Mouse (Mus musculus) adipocyte (in vitro differentiated cells): ENCODE data around the gene Ets2.
A peak's percentile ranks its signal among the peaks of the same experiment; 100 is the strongest.
"Not testable (repeated sequence)": the region's sequence is repeated elsewhere in the genome, so short reads cannot be mapped to it uniquely, and the experiment has no call there.

Source experiments
- DNase-seq: peaks from one replicate; pipeline ENCODE4 v3.0.0-alpha.2; 2016; ENCODE audit warnings: low spot score

Gene Ets2

DNA sequence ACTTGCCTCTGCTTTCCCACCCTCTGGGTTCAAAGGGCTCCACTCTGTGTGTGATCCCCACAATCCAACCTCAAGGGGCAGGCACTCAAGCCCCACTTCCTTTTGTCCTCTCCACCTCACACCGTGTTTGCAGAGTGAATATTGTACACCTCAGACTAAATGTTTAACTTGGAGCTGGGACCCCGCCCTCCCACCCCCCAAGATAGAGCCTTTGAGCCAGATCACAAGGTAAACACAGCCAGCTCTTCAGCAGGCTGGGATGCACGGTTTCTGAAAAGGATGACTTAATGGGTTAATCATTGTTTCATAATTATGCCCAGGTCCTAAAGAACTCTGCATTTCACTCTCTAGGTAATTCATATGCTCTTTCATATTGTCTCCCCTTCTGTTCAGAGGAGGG, 2.2 kb upstream of the Ets2 start:
- DNase-seq = no peak

DNA sequence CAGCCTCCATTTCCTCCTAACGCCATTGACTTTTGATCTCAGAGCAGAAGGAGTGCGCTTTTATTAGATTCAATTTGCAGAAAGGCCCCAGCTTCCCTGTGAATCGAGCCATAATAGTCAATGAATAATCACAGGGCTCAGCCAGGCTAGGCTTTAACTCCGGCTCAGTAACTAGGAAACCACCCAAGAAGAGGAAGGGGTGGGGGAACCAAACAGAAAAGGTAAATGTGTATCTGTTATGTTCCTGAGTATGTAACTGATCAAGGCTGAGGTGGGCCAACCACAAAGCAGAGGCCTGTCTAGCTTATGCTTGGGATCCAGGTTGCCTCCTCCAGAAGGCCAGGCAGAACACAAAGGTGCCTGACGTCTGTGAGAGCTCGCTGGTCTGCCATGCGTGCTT, 1.7 kb upstream of the Ets2 start:
- DNase-seq = no peak

DNA sequence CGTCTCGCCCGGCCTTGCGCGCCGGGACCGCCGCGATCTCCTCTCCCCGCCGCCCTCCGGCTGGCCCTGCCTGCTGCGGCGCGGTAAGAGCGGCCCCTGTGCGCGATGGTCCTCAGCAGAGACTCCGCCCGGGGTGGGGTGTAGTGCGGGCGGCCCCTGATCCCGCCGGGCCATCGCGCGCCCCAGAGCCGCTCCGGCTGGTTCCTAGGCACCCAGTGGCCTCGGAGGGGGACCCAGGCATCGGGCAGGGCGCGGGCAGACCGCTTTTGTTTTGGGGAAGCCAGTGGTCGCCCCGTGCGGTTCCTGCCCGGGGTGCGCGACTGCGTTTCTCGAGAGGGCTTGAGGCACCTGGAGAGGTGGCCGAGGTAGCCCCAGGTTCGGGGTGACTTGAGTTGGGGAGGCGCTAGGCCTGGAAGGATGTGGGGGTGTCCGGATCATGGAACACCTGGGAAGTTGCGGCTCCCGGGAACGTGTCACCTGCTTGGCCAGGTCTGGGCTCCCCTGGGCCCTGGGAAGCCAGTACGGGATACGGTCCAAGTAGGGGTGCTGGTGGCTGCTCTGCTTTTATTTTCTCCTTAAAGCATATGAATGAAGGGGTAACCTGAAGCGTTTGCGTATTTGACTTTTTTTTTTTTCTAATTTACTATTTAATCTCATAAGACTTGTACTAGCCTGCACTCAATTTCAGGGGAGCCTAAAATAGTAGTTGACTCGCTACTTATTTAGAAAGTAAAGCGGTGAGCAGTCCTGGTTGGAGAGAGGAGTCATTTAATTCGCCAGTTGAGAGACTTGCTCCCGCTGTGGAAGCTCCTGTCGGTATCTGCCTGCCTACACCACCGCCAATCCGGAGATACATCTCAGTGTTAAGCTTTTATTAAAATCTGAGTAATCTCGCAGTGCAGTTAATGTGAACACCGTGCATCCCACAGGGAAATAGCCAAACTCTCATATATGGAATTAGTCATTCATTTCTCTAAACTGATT, 979 bp downstream of the Ets2 start:
- peak; percentile 38 for DNase-seq

DNA sequence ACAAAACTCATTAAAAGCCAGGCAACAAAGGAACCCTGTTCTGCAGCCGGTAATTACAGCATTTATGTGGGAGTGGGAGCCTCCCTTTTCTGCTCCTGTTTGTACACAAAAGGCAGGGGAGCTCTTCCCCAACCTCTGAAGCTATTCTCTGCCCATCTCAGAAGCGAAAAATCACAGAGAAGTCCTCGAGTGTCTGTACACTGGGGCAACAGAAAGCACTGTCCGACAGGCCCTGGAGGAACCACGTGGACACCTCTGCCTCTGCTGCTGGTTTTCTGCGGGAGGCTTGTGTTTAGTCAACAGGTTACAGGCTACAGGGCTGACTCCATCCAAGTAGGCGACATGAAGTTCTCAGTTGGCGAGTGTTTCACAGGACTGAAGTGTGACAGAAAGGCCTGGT, 2.1 kb downstream of the Ets2 start:
- DNase-seq = peak; percentile 27

DNA sequence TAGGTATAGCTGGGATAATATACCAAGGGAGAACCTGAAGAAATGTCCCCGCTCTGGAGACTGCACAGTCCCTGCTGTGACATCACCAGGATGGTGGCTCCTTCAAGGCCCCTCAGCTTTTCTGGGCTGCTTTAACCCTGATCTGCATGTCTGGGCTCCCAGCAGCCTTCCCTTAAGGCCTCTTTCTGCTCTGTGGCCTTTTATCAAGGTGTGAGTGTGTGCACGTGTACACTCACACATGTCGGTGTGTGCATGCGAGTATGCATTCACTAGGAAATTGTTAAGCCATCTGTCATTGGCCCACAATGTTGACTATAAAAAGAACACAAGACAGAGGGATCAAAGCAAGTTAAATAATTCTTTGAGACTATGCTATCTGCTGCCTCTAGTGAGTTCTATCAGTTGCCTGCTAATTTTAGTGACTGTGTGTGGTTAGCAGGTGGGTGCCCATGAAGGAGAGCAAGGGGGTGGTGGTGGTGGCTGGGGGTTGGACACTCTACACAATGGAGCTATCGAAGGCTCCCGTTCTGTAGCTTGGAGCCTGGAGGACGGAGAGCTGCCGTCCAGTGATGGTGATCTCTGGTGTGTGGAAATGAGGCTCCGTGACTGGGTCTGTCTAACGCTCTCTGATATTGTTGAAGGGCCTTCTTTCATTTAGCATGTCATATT, 2.9 kb downstream of the Ets2 start:
- no peak for DNase-seq

DNA sequence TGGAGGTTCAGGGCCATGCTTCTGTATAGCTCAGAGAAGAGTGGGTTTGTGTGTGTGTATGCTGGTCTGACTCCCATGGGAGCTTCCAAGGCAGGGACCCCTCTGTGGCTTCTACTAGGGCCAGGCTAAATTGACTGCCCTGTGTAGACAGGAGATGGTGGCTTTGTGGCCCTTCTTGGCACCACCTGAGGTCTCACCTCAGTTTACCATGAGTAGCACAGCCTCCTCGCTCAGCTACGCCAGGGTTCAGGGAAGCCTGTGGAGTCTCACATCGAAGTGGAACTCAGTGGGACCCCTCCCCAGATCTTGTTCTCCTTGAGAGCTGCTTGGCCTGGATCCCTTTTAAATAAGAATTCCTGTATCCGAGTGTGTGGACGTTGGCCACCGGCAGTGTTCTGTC, 3.9 kb downstream of the Ets2 start:
- no peak for DNase-seq

DNA sequence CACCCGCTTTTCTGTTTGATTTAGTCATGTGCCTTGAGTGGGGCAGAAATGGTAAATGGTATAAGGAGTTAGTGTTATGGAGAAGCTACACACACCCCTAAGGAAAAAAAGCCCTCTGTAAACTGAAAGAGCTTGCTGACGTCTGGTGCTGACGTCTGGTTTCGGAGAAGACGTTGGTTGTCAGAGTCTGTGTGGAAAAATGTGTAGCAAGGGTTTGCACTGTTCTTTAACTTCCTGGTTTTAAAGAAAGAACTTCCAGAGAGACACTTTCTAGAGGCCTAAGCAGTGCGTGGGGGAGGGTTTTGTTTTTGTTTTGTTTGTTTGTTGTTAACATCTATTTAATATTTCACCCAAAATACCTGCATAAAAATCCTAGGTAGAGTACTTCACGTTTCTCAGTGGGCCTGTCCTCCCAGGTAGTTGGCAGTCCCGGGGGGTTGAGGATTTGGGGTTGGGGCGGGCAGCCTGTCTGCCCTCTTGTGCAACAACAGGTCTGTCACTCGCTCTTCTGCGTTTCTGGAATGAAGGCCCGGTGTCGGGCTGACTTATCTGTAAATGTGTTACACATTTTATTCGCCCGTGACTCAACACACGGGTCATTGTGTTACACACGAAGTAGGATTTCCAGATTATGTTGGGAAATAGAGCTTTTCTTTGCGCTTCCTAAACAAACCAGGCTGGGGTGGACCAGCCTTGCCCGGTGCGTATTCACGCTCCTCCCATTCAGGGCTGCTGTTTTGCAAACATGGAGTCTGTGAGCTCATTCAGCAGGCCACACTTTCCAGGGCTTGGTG, 6.5 kb downstream of the Ets2 start:
- DNase-seq = peak; percentile 31

DNA sequence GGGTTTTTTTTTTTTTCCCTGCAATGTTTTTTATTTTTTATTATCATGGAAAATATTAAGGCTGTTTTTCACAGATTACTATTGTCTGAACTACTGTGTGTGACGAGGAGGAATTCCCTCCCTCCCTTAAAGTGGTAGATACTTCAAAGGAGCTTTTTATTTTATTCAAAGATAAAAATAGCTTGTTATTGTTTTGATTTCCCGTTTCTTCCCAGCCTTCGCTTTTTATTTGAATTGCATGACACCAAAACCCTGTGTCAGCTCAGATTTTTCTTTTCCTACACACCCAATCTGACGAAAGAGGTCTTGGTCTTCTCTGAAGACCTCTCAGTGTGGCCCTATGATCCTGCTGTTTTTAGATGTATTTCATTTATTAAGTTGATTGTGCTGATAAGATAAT, 7.3 kb downstream of the Ets2 start:
- DNase-seq = no peak

DNA sequence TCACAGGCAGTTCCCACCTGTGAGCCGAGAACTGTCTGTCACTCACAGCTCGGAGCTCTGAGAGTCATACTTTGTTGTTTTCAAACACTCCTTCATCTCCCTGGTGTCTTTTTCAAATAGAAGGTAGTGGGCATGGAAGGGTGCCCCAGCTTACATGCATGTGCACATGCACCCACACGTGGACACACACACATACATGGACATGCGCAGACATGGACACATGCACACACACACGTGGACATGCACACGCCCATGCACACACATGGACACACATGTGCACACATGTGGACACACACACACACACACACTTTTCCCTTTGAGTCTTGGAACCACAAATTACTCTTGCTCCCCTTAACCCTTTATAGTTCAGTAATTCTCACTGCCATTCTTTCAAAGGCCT, 8.3 kb downstream of the Ets2 start:
- DNase-seq = no peak

DNA sequence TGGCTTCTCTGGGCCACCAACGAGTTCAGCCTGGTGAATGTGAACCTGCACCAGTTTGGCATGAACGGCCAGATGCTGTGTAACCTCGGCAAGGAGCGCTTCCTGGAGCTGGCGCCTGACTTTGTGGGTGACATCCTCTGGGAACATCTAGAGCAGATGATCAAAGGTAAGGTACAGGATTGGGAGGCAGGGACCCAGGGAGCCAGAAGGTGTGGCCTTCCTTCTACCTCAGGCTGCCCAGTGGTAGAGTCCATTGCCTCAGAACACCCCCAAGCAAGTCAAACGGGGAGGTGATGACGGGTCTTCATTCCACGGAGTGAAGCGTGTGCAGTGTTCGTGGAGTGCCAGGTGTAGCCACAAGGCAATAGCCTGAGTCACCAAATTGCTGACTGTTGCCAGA, 10.2 kb downstream of the Ets2 start:
- no peak for DNase-seq

DNA sequence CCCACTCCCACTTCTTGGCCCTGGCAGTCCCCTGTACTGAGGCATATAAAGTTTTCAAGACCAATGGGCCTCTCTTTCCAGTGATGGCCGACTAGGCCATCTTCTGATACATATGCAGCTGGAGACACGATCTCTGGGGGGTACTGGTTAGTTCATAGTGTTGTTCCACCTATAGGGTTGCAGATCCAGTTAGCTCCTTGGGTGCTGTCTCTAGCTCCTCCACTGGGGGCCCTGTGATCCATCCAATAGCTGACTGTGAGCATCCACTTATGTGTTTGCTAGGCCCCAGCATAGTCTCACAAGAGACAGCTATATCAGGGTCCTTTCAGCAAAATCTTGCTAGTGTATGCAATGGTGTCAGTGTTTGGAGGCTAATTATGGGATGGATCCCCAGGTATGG, 11.2 kb downstream of the Ets2 start:
- DNase-seq = not testable (repeated sequence)

DNA sequence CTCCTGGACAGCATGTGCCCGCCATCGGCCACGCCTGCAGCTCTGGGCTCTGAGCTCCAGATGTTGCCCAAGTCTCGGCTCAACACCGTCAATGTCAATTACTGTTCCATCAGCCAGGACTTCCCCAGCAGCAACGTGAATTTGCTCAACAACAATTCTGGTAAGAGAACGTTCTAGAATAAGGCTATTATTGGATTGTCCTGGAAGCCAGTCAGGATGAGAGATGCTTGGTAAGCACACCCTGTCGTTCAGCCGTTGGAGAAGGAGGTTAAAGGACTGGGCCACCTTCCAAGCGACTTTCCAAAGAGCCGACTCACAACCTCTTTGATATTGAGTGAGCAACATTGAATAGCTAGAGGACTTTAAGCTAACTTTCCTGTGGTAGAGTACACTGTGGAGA, 13.2 kb downstream of the Ets2 start:
- DNase-seq = peak; percentile 71

DNA sequence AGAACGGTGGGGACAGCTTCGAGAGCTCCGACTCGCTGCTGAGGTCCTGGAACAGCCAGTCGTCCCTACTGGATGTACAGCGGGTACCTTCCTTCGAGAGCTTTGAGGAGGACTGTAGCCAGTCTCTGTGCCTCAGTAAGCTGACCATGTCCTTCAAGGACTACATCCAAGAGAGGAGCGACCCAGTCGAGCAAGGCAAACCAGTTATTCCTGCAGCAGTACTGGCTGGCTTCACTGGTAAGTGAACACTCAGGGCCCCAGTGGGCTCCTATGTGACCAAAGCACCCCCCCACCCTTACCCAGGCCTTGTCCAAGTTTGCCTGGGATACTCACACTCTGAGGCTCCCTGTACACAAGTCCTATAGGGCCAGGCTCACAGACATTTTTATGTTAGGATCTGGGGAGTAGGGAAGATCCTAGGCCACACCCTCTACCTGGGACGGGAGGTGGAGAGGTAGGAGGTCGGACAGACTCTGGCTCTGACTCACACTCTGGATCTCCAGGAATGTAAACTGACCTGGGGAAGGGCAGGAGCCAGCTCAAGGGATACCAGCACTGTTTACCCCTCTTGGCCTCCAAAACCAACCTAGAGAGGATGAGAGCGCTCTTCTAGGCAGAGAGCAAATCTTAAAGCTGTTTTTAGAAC, 14.3 kb downstream of the Ets2 start:
- no peak for DNase-seq

DNA sequence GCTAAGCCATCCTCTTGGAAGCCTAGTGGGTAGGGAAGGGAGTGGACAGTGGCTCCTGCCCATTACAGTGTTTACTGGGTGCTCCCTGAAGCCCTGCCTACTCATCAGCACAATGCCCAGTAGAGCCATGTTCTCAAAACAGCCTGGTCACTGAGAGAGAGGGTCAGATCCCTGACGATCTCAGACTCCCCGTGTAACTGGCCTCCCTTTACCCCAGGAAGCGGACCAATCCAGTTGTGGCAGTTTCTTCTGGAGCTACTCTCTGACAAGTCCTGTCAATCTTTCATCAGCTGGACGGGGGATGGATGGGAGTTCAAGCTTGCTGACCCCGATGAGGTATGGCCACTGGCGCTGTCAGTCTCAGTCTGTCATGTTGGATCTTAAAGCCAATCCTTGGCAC, 15.8 kb downstream of the Ets2 start:
- no peak for DNase-seq

DNA sequence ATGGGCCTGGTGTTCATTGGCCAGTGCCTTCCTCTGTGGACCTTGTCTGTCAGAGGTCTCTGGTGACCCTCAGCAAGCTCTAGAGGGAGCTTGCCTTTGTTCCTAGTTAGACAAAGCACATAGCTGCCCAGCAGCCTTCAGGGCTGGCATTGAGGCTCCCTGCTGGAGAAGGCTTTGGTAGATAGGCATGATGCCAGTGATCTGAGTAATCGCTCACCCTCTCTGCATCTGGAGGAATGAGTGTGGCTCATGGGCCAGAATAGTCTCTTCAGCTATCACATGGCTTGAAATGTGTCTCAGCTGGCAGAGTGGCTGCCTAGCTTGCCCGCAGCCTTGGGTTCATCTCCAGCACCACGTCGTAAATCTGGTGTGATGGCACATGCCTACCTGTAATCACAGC, 16.2 kb downstream of the Ets2 start:
- DNase-seq = no peak

DNA sequence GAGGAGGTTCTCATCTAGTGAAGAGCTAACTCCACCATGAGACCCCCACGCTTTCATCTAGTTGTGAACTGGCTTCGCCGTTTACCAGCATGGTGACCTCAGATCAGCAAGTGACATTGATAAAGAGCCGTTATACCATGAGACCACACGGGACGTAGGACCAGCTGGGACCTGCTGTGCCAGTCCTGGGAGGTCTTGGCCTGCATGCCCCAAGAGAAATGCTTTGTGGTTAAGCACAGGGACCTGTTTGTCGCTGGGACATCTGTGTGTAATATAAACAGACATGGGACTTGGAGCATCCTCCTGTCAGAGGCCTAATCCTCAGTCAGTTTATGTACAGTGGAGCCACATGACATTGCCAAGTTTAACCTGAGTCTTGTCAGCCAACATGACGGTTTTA, 18.7 kb downstream of the Ets2 start:
- DNase-seq = no peak

DNA sequence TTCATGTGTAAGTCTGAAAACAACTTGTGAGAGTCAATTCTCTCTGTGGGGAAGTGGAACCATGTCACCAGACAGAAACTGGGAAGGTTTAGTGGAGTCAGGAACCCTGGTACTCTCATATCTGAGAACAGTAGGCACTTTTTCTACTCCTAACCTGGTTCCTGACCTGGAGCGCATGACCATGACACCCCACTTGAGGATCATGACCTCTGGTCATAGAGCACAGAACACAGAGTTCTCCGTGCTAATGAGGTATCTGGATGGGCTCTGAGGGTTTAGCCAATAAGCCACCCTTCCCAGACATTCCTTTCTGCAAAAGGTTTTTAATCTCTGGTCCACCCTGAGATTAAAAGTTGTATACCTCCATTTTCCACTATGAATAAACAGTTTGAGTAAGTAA, 22.4 kb downstream of the Ets2 start:
- DNase-seq = no peak

DNA sequence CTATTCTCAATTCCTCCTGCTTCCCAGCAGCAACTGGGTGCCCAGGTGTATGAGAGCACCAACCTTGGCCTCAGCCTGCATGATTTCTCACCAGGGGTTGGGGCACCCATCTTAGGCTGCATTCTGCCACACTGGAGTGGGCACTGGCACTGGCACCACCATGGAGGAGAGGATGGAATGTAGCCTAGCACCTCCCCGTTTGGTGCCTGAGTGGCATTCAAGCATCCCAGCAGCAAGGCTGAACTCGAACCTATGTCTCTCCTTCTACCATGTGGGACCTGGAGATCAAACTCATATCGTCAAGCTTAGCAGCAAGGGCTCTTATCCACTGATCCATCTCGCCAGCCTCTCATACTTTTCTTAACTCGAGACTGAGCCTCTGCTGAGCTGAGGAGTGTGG, 22.9 kb downstream of the Ets2 start:
- DNase-seq = no peak

DNA sequence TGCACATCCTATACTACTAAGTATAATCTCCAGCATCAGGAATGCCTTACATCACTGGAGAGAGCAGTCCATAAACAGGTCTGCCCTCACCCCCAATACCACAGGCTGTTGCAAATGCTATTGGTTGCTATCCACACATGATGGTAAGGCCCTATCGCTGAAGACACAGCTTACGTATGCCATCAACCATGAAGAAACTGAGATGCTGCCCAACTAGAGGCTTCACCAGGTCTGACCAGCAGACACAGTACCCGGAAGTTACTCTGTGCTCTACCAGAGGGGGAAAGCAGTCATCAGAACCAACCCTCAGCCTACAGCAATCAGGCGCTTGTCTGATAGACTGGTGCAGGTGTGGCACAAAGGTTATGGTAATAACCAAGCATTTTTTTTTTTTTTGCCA, 24.9 kb downstream of the Ets2 start:
- DNase-seq = no peak

DNA sequence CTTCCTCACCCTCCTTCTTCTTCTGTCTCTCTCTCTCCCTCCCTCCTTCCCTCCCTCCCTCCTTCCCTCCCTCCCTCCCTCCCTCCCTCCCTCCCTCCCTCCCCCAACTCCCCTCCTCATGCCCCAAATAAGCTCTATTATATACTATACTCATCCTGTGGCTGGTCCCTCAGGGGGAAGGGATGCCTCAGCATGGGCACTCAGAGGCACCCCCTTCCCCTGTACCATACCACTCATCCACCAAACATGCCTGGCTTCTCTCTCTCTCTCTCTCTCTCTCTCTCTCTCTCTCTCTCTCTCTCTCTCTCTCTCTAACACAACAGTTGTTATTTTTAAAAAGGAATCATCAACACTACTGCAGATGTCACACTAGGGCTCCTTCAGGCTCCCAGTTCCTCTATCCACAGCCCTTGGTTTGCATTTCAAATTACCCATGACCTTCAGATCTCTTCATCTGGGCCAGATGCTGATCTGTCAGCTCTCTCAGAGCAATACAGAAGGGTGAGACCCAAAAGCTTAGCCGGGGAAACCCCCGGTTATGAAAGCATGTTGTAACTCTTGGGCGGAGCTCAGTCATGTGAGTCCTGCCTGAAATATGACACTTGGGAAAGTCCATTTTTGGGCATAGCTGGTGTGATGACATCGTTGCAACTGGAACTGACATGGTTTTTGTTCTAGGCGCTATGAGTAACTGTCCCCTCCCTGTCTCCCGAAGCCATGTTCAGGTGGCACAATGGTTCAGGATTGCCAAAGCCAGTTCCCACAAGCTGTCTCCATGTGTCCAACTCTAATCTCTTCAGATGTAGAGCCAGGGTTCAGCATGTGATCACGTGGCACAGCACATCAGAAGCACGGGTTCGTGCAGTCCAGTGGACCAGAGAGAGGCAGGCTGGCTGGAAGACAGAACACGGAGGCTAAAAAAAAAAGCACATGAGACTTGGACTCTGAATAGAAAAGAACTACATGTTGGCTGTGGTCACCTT, 26.9 kb downstream of the Ets2 start:
- peak; percentile 92 for DNase-seq

DNA sequence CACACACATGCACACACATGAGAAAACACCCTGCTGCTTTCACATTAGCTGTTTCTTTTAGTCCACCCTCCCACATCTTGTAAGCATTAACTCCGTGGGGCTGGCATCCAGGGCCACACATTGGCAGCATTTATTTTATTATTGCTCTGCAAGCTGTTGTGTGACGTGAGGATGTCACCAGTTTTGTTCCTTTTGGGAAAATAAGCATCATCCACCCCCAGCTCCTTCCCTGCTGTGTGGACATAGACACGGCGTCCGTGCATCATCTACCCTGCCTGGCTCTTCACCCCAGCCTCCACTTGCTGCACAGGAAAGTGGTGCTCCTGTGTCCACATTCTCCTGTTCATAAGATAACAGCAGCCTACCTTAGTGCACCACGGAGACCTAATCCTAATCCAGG, 27.9 kb downstream of the Ets2 start:
- DNase-seq = no peak
